Mouse (Mus musculus) lung, adult 2 months (tissue): ENCODE measurements around the gene Hipk1. TPM values are rescaled to one million over a fixed set of nuclear protein-coding genes. Genes with fewer than 3 reads are reported as not detected.
A peak's percentile ranks its signal among the peaks of the same experiment; 100 is the strongest.

Experiments used
- DNase-seq: peaks from one replicate; pipeline ENCODE4 v3.0.0; 2022
- H3K4me1 ChIP-seq: fragments of 200-500 bp; 2 replicates; pipeline ENCODE4 v1.6.1; 2011; ENCODE audit warnings: low read length; ENCODE audit not compliant: control insufficient read depth, insufficient read depth
- H3K4me3 ChIP-seq: fragments of 200-500 bp; replicated peaks from 2 replicates; pipeline ENCODE3; 2011; ENCODE audit warnings: low read depth, mild to moderate bottlenecking, control low read depth, low read length; ENCODE audit errors: extremely low read depth
- CTCF ChIP-seq: fragments of 200-500 bp; IDR thresholded peaks from 2 replicates; pipeline ENCODE4 v1.5.1; 2011; ENCODE audit warnings: mild to moderate bottlenecking, low read length, control low read depth; ENCODE audit not compliant: insufficient read depth
- POLR2A ChIP-seq: fragments of 200-500 bp; IDR thresholded peaks from 2 replicates; pipeline ENCODE4 v1.6.1; 2011; ENCODE audit warnings: low read depth, mild to moderate bottlenecking, control low read depth, low read length, borderline replicate concordance; ENCODE audit errors: extremely low read depth
- WGBS: fragments of 180-500 bp; shearing (Covaris S2); methylation state at CpG from one replicate; pipeline ENCODE4 v1.1.7; 2018; 5-methylcytosine and 5-hydroxymethylcytosine counted together
- polyA plus RNA-seq: library from polyadenylated mRNA; depleted of rRNA; stranded (reverse); fragments of >200 nt; gene quantifications from 2 replicates; pipeline ENCODE4 v1.2.3, GENCODE M21; 2012

The Hipk1 gene
- polyA plus RNA-seq, 1 experiment, result 143 TPM

DNA sequence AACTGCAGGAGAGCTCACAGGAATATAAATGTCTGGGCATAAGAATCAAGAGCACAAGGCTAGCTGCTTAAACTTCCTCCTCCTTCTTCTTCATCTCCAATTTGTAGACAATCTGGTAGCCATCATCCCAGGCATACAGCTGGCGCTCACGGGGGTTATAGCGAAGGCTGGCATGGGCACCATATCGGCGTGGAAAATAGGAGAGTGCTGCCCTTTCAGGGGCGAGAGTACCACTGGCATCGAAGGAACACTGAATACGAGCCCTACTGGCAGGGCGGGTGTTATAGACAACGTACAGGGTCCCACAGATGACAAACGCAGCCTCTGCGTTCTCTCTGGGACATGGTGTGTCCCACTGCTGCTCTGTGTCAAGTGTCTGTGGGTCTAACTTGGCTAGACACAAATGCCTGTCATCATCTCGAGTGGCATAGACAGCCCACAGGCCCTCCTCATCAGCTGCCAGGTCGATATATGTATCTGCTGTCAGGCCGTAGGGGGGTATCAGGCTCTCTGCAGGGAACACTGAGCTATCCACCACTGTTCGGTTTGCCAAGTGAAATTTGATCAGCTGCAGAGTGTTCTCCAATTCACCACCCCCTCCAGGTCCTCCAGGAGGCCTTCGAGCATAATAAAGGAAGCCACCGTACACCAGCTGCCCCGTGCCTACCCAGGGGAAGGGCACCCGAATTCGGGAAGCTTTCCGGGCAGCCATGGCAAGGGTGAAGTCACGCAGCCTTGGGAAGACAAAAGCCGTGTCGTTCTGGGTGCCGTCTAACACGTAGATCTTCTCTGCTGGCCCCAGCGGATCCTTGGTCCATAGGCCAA lies 55.4 kb downstream of the Hipk1 start:
- peak overlapping the region; percentile 14 for H3K4me3 ChIP-seq

DNA sequence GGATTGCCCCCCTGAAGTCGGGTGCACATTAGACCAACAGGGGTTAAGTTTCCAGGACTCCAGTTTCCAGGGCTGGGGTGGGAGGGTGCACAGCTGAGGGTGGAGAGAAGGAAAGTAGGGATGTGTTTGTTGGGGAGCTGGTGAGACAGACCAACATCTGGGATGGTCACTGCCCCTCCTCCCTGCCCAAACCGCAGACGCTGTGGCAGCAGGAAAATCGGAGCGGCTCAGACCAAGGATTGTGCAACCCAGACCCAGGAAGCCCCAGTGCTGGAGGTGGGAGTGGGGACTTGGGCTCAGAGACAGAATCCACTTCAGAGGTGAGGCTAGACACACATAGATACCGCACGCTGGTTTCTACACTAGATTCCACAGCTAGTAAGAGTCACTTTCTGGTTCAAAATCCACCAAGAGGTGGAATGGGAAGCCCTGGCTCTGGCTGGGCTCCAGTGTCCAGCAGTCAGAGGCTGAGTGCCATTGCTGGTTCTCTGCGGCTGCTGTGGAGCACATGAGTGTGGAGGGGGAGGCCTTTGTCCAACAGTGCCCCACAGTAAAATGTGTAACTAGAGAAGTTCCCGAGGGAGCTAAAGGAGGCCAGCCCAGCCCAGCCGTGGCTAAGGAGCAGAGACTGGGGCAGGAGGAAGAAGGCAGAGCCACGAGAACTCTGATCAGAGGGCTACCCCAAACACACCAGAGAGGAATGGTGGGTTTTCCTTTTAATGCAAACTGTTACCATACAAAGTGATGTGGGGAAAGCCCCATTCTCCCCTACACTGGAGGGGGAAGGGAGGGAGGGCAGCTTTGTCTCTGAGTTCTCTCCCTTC lies 56.5 kb downstream of the Hipk1 start:
- TF ChIP-seq POLR2A (no peak), CTCF (no peak)
- Histone ChIP-seq H3K4me1 (peaks cover 8% of the 10 kb centered on the region), H3K4me3 (no peak overlapping the region)
- peak; percentile 27 for DNase-seq
- WGBS, result 25% methylated on average over 11 of the region's 11 CpGs

More for the DNA sequence above, 55.4 kb downstream of the Hipk1 start:
- 73% methylated on average over 28 of the region's 28 CpGs for WGBS
- no peak for DNase-seq
- TF ChIP-seq CTCF (no peak), POLR2A (no peak)
- H3K4me1 ChIP-seq, result peaks cover 8% of the 10 kb centered on the region

DNA sequence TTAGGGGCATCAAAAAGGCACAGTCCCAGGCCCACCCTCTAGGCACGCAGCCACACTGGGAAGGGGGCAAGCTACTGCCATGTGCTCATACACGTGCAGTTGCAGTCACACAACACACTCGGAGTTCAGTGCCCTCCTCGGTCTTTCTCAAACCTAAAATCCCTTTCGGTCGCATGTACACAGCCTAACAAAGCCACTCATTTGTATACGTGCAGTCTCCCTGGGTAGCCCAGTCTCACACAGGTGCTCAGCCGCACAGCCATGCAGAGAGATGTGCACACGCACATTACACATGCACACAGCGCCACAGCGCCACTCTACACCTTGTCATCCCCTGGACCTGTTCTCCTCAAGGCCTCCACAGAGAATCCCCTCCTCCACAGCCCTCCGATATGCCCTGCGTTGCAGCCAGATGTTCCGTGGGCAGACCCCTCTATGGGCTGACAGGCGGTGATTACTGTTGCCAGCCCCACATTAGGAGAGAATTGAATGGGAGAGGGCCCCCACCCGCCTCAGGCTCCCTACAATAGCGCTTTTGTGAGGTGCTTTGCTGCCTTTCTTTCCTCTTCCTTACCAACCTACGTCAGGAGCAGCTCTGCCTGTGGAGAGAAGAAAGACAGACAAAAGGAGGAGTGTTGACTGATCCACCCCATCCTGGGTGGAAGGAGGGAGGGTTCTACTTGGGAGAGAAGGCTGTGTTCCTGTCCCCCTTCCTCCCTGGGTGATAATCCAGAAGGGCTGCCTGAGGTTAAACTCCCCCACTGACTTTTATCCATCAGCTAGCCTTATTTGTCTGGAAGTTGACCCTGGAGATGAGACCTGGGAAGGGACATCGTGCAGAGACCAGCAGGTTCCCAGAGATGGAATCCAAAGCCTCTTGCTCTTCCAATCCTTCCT lies 57.3 kb downstream of the Hipk1 start:
- Histone ChIP-seq H3K4me3 (peak overlapping the region; percentile 12), H3K4me1 (peaks cover 8% of the 10 kb centered on the region)
- TF ChIP-seq CTCF (no peak), POLR2A (no peak)
- no peak for DNase-seq
- WGBS, result 56% methylated on average over 19 of the region's 19 CpGs

DNA sequence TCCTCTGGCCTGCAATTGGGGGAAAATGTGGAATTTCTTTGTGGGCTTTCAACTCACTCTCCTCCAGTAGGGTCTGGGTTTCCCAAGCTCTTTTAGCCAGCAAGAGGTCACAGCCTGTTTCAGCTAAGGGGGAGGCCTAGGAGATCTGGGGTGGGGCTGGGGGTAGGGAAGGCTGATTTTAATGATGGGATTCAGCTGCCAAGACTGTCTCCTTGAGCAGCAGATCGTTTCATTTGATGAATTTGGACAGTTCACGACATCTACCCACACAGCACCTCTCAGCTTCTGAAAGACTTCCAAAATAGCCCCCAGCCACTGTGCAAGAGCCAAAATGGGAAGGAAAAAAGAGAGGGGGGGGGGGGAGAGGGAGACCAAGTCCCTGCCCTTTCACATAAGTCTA lies 58.2 kb downstream of the Hipk1 start:
- Histone ChIP-seq H3K4me3 (no peak overlapping the region), H3K4me1 (peaks cover 8% of the 10 kb centered on the region)
- TF ChIP-seq POLR2A (no peak), CTCF (no peak)
- DNase-seq, result no peak
- 48% methylated on average over 2 of the region's 2 CpGs for WGBS

DNA sequence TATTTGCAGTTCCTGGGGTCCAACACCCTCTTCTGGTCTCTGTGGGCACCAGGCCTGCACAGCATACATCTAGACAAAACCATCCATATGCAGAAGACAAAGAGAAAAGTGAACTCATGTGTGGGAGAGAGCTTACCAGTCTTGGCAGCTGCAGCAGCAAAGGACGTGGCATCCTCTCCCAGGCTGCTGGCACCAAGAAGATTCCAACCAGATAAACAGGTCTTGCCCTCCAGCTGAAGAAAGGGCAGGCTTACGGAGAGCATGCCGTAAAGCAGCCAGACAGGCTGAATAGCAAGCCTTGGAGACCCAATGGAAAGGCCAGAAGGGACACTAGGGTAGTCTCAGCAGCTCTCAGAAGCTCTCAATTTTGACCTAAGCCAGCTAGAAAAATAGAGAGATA lies 59.2 kb downstream of the Hipk1 start:
- H3K4me1 ChIP-seq, result peaks cover 7% of the 10 kb centered on the region
- no peak overlapping the region for H3K4me3 ChIP-seq
- no peak for DNase-seq
- WGBS, result 71% methylated on average over 3 of the region's 3 CpGs
- TF ChIP-seq CTCF (no peak), POLR2A (no peak)

DNA sequence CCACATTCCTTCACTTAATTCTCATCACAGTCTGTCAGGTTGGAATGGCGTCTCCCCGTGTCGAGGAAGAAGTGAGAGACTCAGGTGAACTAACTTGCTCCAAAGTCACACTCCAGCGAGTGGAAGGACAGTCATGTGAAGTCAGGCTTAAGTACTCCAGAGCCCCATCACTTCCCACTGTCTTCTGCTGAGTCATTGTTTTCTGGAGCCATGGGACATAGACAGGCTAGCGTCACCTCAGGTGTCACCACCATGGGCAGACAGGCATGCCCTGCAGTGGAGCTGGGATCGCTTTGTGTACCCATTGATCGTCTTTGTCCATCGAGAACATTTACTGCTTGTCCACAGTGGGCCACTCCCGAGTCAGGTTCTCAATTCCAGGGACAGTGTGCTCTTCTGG lies 61.5 kb downstream of the Hipk1 start:
- no peak for TF ChIP-seq POLR2A
- no peak for TF ChIP-seq CTCF
- 80% methylated on average over 9 of the region's 9 CpGs for WGBS
- H3K4me3 ChIP-seq, result no peak overlapping the region
- peaks cover 4% of the 10 kb centered on the region; the same call in 1 of the 2 replicates for H3K4me1 ChIP-seq
- DNase-seq, result no peak

DNA sequence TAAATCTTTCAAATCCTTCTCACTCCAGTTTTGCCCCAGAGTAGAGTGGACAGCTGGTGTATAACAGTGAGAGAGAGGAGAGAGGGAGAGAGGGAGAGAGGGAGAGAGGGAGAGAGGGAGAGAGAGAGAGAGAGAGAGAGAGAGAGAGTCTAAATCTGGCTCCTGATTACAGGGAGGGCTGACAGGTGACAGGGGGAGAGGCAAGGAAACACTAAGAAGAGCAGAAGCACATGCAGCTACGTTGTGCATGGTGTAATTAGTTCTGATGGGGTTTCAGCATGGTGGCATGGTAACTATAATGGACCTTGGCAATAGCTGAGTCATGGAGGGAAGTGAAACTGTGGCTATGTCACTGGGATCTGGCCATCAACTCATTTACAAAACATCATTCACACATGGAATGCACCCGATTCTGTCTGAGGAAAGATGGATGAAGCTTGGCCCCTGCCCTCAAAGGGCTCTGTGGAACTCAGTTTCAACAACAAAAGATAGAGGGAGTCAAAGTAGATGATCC lies 63.5 kb downstream of the Hipk1 start:
- TF ChIP-seq CTCF (no peak), POLR2A (no peak)
- WGBS, result 37% methylated on average over 2 of the region's 2 CpGs
- H3K4me1 ChIP-seq, result no peaks in the 10 kb centered on the region
- DNase-seq, result no peak
- no peak overlapping the region for H3K4me3 ChIP-seq

DNA sequence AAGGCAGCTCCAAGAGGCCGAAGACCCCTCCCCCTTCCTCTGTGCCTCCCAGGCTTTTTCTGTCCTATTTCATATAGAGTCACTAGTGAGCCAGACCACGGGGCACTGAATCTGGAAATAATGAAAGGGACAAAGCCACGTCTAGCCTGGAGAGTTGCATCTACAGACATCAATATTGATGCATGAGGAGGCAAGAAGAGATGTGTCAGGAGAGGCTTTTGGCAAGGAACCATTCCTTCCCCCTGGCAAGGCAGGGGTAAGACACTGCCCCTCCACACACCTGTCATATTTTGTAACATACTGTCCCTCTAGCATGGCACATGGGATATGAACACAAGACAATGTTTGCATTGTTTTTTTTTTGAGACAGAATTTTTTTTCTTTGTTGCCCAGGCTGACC lies 64.7 kb downstream of the Hipk1 start:
- no peak overlapping the region for H3K4me3 ChIP-seq
- DNase-seq, result no peak
- H3K4me1 ChIP-seq, result no peaks in the 10 kb centered on the region
- TF ChIP-seq POLR2A (no peak), CTCF (no peak)
- WGBS, result 60% methylated on average over 3 of the region's 3 CpGs

DNA sequence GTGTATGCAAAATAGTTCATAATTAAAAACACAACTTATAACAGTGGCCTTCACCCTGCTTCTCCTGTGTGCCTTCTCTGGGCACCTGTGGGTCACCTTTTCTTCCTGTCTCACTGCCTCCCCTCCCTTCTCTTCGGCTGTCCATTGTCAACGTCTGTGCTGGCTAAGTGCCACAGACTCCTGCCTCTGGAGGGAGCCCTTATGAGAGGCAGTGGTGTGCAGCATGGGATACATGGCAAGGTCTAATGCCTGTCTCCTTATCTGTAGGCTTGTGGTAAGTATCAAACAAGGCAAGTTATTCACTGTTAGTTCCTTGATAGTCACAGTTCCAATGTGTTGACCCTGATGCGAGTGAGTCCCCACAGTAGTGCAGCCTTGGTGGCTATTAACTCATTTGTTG lies 67.2 kb downstream of the Hipk1 start:
- DNase-seq, result no peak
- TF ChIP-seq CTCF (no peak), POLR2A (no peak)
- no peak overlapping the region for H3K4me3 ChIP-seq
- H3K4me1 ChIP-seq, result no peaks in the 10 kb centered on the region
- 29% methylated on average over 3 of the region's 3 CpGs for WGBS
